Mouse (Mus musculus): ENCODE data around the gene Sult3a1. TPM values are rescaled to one million over a fixed set of nuclear protein-coding genes. Genes with fewer than 3 reads are reported as not detected.

The Sult3a1 gene
- not detected for polyA plus RNA-seq (2014; fragmentation: Illumina TruSeq; extraction: RNeasy Lipid Tissue Mini Kit (QIAGEN cat#74804); ENCODE audit: insufficient read depth, low read depth, low replicate concordance)

DNA sequence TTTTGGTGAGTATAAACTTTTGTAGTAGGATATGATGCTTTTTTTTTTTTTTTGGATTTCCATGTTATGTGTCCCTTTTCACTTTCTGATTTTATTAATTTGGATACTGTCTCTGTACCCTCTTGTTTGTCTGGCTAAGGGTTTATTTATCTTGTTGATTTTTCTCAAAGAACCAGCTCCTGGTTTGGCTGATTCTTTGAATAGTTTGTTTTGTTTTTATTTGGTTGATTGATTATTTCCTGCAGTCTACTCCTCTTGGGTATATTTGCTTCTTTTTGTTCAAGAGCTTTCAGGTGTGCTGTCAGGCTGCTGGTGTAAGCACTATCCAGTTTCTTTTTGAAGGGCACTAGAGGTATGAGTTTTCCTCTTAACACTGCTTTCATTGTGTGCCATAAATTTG lies at the start of gene Sult3a1:
Gene Sult3a1, plus strand, starts transcription at position 301 of the 400 bp plus-strand sequence.

GRCm38 (mm10) chr10:33904530-33905481 lies 47.3 kb downstream of the Sult3a1 start, which contains the start of gene Rsph4a:
Gene Rsph4a, plus strand, starts transcription at chr10:33905111.

Other genes starting within 250 kb of the Sult3a1 start
- gene Clvs2, start 233.0 kb upstream of the Sult3a1 start, polyA plus RNA-seq (2014; fragmentation: Illumina TruSeq; extraction: RNeasy Lipid Tissue Mini Kit (QIAGEN cat#74804); ENCODE audit: insufficient read depth, low read depth, low replicate concordance) = not detected
- not detected for gene Sult3a2, start 71.0 kb upstream of the Sult3a1 start, polyA plus RNA-seq (2014; fragmentation: Illumina TruSeq; extraction: RNeasy Lipid Tissue Mini Kit (QIAGEN cat#74804); ENCODE audit: insufficient read depth, low read depth, low replicate concordance)
- gene Rsph4a, start 47.4 kb downstream of the Sult3a1 start, polyA plus RNA-seq (2014; fragmentation: Illumina TruSeq; extraction: RNeasy Lipid Tissue Mini Kit (QIAGEN cat#74804); ENCODE audit: insufficient read depth, low read depth, low replicate concordance) = 4.5 TPM
- 9.0 TPM for gene Zup1, start 93.5 kb downstream of the Sult3a1 start, polyA plus RNA-seq (2014; fragmentation: Illumina TruSeq; extraction: RNeasy Lipid Tissue Mini Kit (QIAGEN cat#74804); ENCODE audit: insufficient read depth, low read depth, low replicate concordance)
- gene Rwdd1, start 161.9 kb downstream of the Sult3a1 start, polyA plus RNA-seq (2014; fragmentation: Illumina TruSeq; extraction: RNeasy Lipid Tissue Mini Kit (QIAGEN cat#74804); ENCODE audit: insufficient read depth, low read depth, low replicate concordance) = 64.5 TPM
- gene Trappc3l, start 179.9 kb downstream of the Sult3a1 start, polyA plus RNA-seq (2014; fragmentation: Illumina TruSeq; extraction: RNeasy Lipid Tissue Mini Kit (QIAGEN cat#74804); ENCODE audit: insufficient read depth, low read depth, low replicate concordance) = not detected
- not detected for gene Calhm4, start 186.6 kb downstream of the Sult3a1 start, polyA plus RNA-seq (2014; fragmentation: Illumina TruSeq; extraction: RNeasy Lipid Tissue Mini Kit (QIAGEN cat#74804); ENCODE audit: insufficient read depth, low read depth, low replicate concordance)
- 2.4 TPM for gene Calhm5, start 238.8 kb downstream of the Sult3a1 start, polyA plus RNA-seq (2014; fragmentation: Illumina TruSeq; extraction: RNeasy Lipid Tissue Mini Kit (QIAGEN cat#74804); ENCODE audit: insufficient read depth, low read depth, low replicate concordance)

Data from lung, adult 10 weeks (tissue).